Mouse (Mus musculus) midbrain, embryonic 11.5 days (tissue): ENCODE data around the gene Tcp11x2. TPM values are rescaled to one million over a fixed set of nuclear protein-coding genes. Genes with fewer than 3 reads are reported as not detected.

ENCODE experiments used
- ATAC-seq: fragments of 200-750 bp; cut with Nextera tagmentation; 2 replicates; pipeline ENCODE4 v1.8.0; 2017; ENCODE audit warnings: moderate TSS enrichment, moderate library complexity; ENCODE audit not compliant: low FRiP score
- DNase-seq: peaks from one replicate; pipeline ENCODE4 v3.0.0; 2015; ENCODE audit warnings: low spot score; ENCODE audit errors: missing footprints
- H3K27ac ChIP-seq: fragments of 300-500 bp; sonication (generic); 2 replicates; pipeline ENCODE4 v1.5.1; 2014; ENCODE audit warnings: low read depth, low read length
- H3K27me3 ChIP-seq: fragments of 300-500 bp; sonication (generic); 2 replicates; pipeline ENCODE4 v1.6.1; 2014; ENCODE audit warnings: mild to moderate bottlenecking, low read length, moderate library complexity, mixed read lengths; ENCODE audit not compliant: control insufficient read depth, insufficient read depth
- H3K36me3 ChIP-seq: fragments of 300-500 bp; sonication (generic); 2 replicates; pipeline ENCODE4 v1.6.1; 2014; ENCODE audit warnings: mild to moderate bottlenecking, low read length, moderate library complexity, mixed read lengths; ENCODE audit not compliant: control insufficient read depth, insufficient read depth
- H3K4me1 ChIP-seq: fragments of 300-500 bp; sonication (generic); 2 replicates; pipeline ENCODE4 v1.6.1; 2014; ENCODE audit warnings: low read length; ENCODE audit not compliant: control insufficient read depth, insufficient read depth
- H3K4me2 ChIP-seq: fragments of 300-500 bp; sonication (generic); 2 replicates; pipeline ENCODE4 v1.6.1; 2014; ENCODE audit warnings: mild to moderate bottlenecking, moderate library complexity
- H3K4me3 ChIP-seq: fragments of 300-500 bp; sonication (generic); 2 replicates; pipeline ENCODE4 v1.5.1; 2014; ENCODE audit warnings: low read depth, low read length
- H3K9ac ChIP-seq: fragments of 300-500 bp; sonication (generic); 2 replicates; pipeline ENCODE4 v1.6.1; 2014; ENCODE audit warnings: low read length
- H3K9me3 ChIP-seq: fragments of 300-500 bp; sonication (generic); 2 replicates; pipeline ENCODE4 v1.6.1; 2016; ENCODE audit warnings: low read length; ENCODE audit not compliant: control insufficient read depth
- WGBS: fragments of 180-500 bp; shearing (Covaris S2); extraction: QIAGEN DNeasy Blood & Tissue Kit; methylation state at CpG from one replicate; pipeline ENCODE4 v1.1.7; 2014; 5-methylcytosine and 5-hydroxymethylcytosine counted together
- polyA plus RNA-seq: library from polyadenylated mRNA; unstranded; fragments of >200 nt; fragmentation: Nextera tagmentation; extraction: Ambion mirVana; gene quantifications from 2 replicates; pipeline ENCODE4 v1.2.1, GENCODE M21; 2014

Gene Tcp11x2
- polyA plus RNA-seq: not detected in 2 replicates

- ATAC-seq (no peak), DNase-seq (no peak)
- H3K9ac ChIP-seq: no peak within 1 kb of the TSS
- H3K27ac ChIP-seq: no peak within 1 kb of the TSS
- H3K4me3 ChIP-seq: no peak within 1 kb of the TSS
- no peaks in the 10 kb centered on the region for H3K9me3 ChIP-seq
- H3K27me3 ChIP-seq: no peaks in the 10 kb centered on the region
- no peaks in the 10 kb centered on the region for H3K36me3 ChIP-seq
- 71% methylated on average over 1 of the region's 1 CpGs for WGBS
- H3K4me2 ChIP-seq: no peak within 1 kb of the TSS
- no peaks in the 10 kb centered on the region for H3K4me1 ChIP-seq
Observed at GRCm38 (mm10) chrX:135693633-135694032, at the start of gene Tcp11x2. Tcp11x2 (minus strand) TSS chrX:135693790.

DNA sequence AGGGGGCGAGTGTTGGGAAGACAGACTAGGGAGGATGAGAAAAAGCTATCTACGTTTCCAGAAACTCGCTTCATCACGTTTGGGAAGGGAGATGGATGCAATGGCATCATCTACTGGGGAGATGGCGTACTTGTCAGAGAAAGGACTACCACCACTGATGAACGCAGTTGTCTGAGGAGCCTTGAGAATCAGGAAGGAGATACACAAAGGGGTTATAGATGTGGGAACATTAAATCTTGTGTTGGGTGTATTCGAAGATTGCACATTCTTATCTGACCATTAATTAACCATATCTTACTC is 49.4 kb upstream of the Tcp11x2 start:
- Histone ChIP-seq H3K4me1 (no peaks in the 10 kb centered on the region), H3K9me3 (no peaks in the 10 kb centered on the region), H3K27ac (no peak overlapping the region), H3K4me3 (peak overlapping the region; percentile 58), H3K9ac (peak overlapping the region; percentile 66), H3K4me2 (peak overlapping the region; percentile 49), H3K36me3 (no peaks in the 10 kb centered on the region), H3K27me3 (no peaks in the 10 kb centered on the region)
- ATAC-seq (peak; percentile 25), DNase-seq (no peak)
- WGBS: 21% methylated on average over 7 of the region's 7 CpGs

DNA sequence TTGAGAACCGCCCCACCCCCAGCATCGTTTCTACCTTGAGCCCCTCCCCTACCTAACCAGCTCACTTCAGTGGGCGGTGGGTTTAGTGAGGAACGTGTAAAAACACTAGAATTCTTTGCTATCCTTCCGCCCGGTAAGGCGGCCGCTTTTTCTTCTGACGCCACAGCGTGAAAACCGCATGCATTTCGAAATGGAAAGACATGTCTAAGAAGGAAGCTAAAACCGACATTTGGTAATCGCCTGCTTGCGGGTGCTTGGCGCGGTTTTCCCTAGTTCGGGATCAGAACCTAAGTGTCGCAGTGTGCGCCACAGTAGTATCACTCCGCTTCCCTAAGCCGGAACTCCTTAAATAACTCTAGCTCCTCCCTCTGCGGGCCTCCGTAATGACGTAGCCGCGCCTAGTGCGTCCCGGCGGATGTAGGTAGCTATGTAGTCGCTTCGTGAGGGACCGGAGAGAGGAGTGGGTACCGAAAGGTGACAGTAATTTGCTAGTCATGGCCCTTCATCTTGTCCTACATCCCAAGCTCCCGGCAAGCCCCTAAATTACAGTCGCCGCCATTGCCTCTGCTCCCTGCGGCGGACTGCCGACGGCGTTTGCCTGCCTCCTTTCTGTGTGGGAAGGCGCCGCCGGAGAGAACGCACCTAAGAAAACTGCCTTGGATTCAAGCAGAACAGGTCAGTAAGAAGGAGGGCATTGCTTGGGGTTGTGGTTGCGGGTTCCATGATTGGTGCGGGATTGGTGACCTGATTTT is 48.9 kb upstream of the Tcp11x2 start, which contains the start of the genes Armcx5 and Gprasp1:
TSS of gene Armcx5 (plus strand) at position 430 of the 752 bp plus-strand sequence.
TSS of gene Gprasp1 (plus strand) at position 430 of the 752 bp plus-strand sequence.
- Histone ChIP-seq H3K9me3 (no peaks in the 10 kb centered on the region), H3K36me3 (no peaks in the 10 kb centered on the region), H3K4me3 (peak within 1 kb of the TSS; percentile 58), H3K27ac (peak within 1 kb of the TSS; percentile 67), H3K4me2 (peak within 1 kb of the TSS; percentile 49), H3K4me1 (no peaks in the 10 kb centered on the region), H3K9ac (peak within 1 kb of the TSS; percentile 66), H3K27me3 (no peaks in the 10 kb centered on the region)
- DNase-seq (peak; percentile 98), ATAC-seq (peak; percentile 97)
- WGBS: 16% methylated on average over 48 of the region's 48 CpGs

DNA sequence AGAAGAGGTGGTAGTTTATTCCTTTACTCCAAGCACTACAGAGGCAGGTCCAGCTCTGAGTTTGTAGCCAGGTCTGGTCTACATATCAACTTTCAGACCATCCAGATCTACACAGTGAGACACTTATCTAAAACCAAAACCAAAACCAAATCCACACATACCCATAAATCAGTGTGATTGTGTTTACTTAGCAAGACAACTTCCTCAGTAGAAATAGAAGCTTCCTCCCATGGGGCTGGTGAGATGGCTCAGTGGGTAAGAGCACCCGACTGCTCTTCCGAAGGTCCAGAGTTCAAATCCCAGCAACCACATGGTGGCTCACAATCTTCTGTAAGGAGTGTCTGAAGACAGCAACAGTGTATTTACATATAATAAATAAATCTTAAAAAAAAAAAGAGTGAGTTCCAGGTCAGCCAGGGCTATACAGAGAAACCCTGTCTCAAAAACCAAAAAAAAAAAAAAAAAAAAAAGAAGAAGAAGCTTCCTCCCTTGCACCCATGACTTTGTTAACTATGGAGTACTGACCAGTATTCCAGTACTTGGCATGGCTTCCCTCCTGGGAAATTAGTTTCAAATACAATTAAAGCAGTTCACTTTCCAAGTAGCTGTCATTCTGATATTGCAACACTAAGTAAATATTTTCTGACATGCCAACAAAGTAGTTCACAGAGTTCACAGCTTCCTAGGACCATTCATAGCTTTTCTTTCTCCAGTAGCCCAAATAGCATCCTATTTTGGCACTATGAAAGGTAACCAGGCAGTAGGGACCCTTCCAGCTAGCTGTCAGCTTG is 45.3 kb upstream of the Tcp11x2 start:
- no peak overlapping the region for H3K27ac ChIP-seq
- no peak overlapping the region for H3K4me2 ChIP-seq
- no peak overlapping the region for H3K9ac ChIP-seq
- H3K4me3 ChIP-seq: no peak overlapping the region
- ATAC-seq (no peak), DNase-seq (no peak)
- no peaks in the 10 kb centered on the region for H3K4me1 ChIP-seq
- no peaks in the 10 kb centered on the region for H3K27me3 ChIP-seq
- 94% methylated on average over 2 of the region's 2 CpGs for whole genome bisulfite sequencing
- H3K9me3 ChIP-seq: no peaks in the 10 kb centered on the region
- H3K36me3 ChIP-seq: no peaks in the 10 kb centered on the region

DNA sequence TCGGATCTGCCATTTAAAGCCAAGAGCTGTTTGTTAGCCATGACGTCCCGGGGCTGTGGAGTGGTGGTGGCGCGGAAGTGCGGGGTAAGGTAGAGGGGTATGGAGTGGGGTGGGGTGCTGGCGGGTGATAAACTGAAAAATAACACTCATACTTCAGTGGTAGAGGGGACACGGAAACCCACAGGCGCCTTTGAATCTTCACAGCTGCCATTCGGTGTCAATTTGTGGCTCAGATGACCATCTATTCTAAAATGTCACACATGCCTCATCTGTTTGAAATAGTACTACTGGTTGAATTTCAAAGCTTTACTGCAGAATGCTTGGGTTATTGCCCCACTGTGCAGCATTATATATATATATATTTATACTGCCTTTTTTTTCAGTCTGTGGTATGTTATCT is 31.6 kb upstream of the Tcp11x2 start, which contains the start of gene Tmsb15a:
TSS of gene Tmsb15a (minus strand) at position 101 of the 400 bp plus-strand sequence.
- no peak within 1 kb of the TSS for H3K4me2 ChIP-seq
- H3K4me3 ChIP-seq: no peak within 1 kb of the TSS
- DNase-seq (no peak), ATAC-seq (no peak)
- H3K27me3 ChIP-seq: no peaks in the 10 kb centered on the region
- H3K9ac ChIP-seq: no peak within 1 kb of the TSS
- H3K4me1 ChIP-seq: no peaks in the 10 kb centered on the region
- WGBS: 84% methylated on average over 10 of the region's 10 CpGs
- H3K36me3 ChIP-seq: no peaks in the 10 kb centered on the region
- H3K9me3 ChIP-seq: no peaks in the 10 kb centered on the region
- H3K27ac ChIP-seq: no peak within 1 kb of the TSS

DNA sequence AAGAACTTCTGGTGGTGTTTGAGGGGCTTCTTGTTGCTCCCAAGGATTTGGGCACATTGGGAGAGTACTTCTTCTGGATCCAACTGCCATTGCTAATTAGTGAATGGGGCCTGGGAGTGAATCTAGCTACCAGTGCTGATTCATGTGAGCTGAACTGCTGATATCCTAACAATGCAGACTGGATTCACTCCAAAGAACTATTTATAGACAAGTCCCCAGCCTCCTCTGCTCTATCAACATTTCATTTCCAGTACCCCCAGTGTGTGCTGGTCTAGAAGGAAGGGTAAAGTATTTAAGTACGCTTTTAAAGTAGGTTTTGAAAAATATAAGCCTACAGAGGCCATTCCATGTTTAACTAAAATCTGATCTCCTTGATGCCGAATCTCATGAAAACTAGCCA is 19.3 kb upstream of the Tcp11x2 start:
- Histone ChIP-seq H3K9me3 (no peaks in the 10 kb centered on the region), H3K36me3 (no peaks in the 10 kb centered on the region), H3K4me1 (no peaks in the 10 kb centered on the region), H3K27ac (no peak overlapping the region), H3K4me2 (no peak overlapping the region), H3K4me3 (no peak overlapping the region), H3K27me3 (no peaks in the 10 kb centered on the region), H3K9ac (no peak overlapping the region)
- WGBS: 84% methylated on average over 2 of the region's 2 CpGs
- DNase-seq (no peak), ATAC-seq (no peak)

- H3K4me3 ChIP-seq: no peak overlapping the region
- H3K36me3 ChIP-seq: no peaks in the 10 kb centered on the region
- no peak overlapping the region for H3K27ac ChIP-seq
- H3K9ac ChIP-seq: no peak overlapping the region
- ATAC-seq: no peak
- H3K27me3 ChIP-seq: no peaks in the 10 kb centered on the region
- no peak overlapping the region for H3K4me2 ChIP-seq
- no peaks in the 10 kb centered on the region for H3K4me1 ChIP-seq
- DNase-seq: no peak
- 39% methylated on average over 2 of the region's 2 CpGs for WGBS
- H3K9me3 ChIP-seq: no peaks in the 10 kb centered on the region
Observed at GRCm38 (mm10) chrX:135704349-135704748, 10.8 kb upstream of the Tcp11x2 start.

DNA sequence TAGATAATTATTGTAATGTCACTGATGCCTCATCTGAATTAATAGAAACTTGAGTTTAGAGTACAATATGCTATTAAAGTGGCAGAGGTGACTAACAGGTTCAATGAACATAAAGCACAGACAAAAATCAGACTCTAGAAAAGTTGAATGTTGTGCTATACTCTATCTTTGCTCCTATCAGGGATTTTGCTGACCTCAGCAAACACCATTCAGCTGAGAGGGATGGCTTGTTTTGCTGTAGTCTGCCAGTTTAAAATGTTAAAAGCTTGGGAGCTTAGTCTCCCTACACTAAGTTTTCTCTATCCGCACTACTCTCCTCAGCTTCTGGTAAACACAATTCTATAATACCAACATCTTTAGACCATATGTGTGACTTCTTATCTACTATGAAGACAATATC is 9.5 kb upstream of the Tcp11x2 start:
- no peak overlapping the region for H3K27ac ChIP-seq
- H3K4me2 ChIP-seq: no peak overlapping the region
- no peak for ATAC-seq
- no peaks in the 10 kb centered on the region for H3K4me1 ChIP-seq
- H3K9ac ChIP-seq: no peak overlapping the region
- no peaks in the 10 kb centered on the region for H3K36me3 ChIP-seq
- WGBS: 93% methylated on average over 1 of the region's 1 CpGs
- H3K27me3 ChIP-seq: no peaks in the 10 kb centered on the region
- no peak for DNase-seq
- H3K4me3 ChIP-seq: no peak overlapping the region
- H3K9me3 ChIP-seq: no peaks in the 10 kb centered on the region

- no peaks in the 10 kb centered on the region for H3K27me3 ChIP-seq
- H3K27ac ChIP-seq: no peak overlapping the region
- no peaks in the 10 kb centered on the region for H3K36me3 ChIP-seq
- H3K4me2 ChIP-seq: no peak overlapping the region
- no peaks in the 10 kb centered on the region for H3K9me3 ChIP-seq
- H3K4me1 ChIP-seq: no peaks in the 10 kb centered on the region
- DNase-seq (no peak), ATAC-seq (no peak)
- H3K9ac ChIP-seq: no peak overlapping the region
- 69% methylated on average over 3 of the region's 3 CpGs for WGBS
- no peak overlapping the region for H3K4me3 ChIP-seq
Observed at GRCm38 (mm10) chrX:135687802-135688201, 5.8 kb downstream of the Tcp11x2 start.
